Mouse (Mus musculus) cerebellum, adult 2 months (tissue): ENCODE measurements around the gene Gfod2.

Experiments used
- CTCF ChIP-seq: fragments of 200-500 bp; IDR thresholded peaks from 2 replicates; pipeline ENCODE4 v1.5.1; 2011; ENCODE audit warnings: low read depth, mild to moderate bottlenecking, control low read depth, low read length, moderate library complexity, borderline replicate concordance; ENCODE audit not compliant: insufficient read depth
- POLR2A ChIP-seq: fragments of 200-500 bp; IDR thresholded peaks from 2 replicates; pipeline ENCODE4 v1.6.1; 2011; ENCODE audit warnings: low read length, control low read depth, borderline replicate concordance; ENCODE audit not compliant: insufficient read depth

- TF ChIP-seq CTCF (no peak), POLR2A (no peak)
These were observed 30.5 kb upstream of the Gfod2 start for GRCm38 (mm10) chr8:105788927-105789326.
